Mouse (Mus musculus): ENCODE data around the gene Il15.

DNA sequence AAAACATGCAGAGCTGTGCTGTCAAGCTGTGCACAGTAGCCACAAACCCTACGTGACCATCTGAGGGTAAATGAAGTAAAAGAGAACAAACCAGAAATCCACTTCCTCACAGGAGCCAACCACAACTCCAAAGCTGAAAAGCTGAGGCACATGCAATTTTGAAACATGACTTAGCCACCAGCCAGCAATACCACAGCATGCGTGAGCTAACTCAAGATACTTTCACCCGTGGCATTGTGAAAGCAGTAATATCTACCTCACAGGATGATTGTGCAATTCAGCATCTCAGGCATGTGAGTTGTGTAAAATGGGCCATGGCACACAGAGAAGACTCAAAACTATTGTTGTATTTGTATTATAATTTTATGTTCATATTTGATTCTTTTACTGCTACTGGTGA, 19.7 kb downstream of the Il15 start:
- no peak for TF ChIP-seq POLR2A (IDR thresholded peaks at IDR 0.05; ENCODE audit: extremely low read depth, insufficient read depth, low read length)
- TF ChIP-seq CTCF (IDR thresholded peaks at IDR 0.05; ENCODE audit: low read depth, low read length), result no peak
